25 mouse cellular contexts compared by ENCODE assay signal in genomic region chr8:86540376-86540775, GRCm38 (mm10). TPM values are rescaled to one million over a fixed set of nuclear protein-coding genes. Genes with fewer than 3 reads are reported as not detected.
DNase-seq lines count a peak whose midpoint lies in the region; ATAC-seq and TF ChIP-seq lines count a peak whose summit lies in the region.
"Had no signal": no experiment of that assay in that cellular context is flagged by ENCODE, and none has a peak within 500 bp of the region (broad histone marks: within the 10 kb centered on the region; RNA-seq: fewer than 3 reads in every experiment).

No protein-coding gene starts in this region.

- no peak for TF ChIP-seq CTCF in Patski (IDR thresholded peaks at IDR 0.05)

- in situ Hi-C loops in Patski (cut with MboI; ENCODE audit: low pct_unique_long_range_greater_than_20kb), result no loop called here

- POLR2A ChIA-PET in Patski (lab: Charles Lee), result no interaction called here

- no peaks in the 10 kb centered on the region for H3K27me3 ChIP-seq in Patski

- DNase-seq in 3T3-L1 (ENCODE audit: low read depth, low spot score) (peak; percentile 71), NIH3T3 (ENCODE audit: low read depth) (peak; percentile 13), Patski (ENCODE audit: low read depth, low spot score) (no peak)
- peak; percentile 64 for DNase-seq in Muller cell, postnatal 12 days (ENCODE audit: inconsistent ontology term)
- no peak for DNase-seq in gastrocnemius, adult 8-10 months (ENCODE audit: low spot score in 2 of 2)
- DNase-seq in B cell, adult 2 months, result no peak
- DNase-seq in cerebellum, postnatal 10 days, result no peak
- no peak for DNase-seq in thymus, postnatal 36 days
- DNase-seq: adrenal gland, adult 2 months; adrenal gland, adult 8-10 months; adrenal gland, postnatal 10 days; adrenal gland, postnatal 14 days; adrenal gland, postnatal 25 days; adrenal gland, postnatal 36 days; cerebellum, adult 11 months; cerebellum, adult 11-12 months; cerebellum, adult 8-10 months; cerebellum, adult 9-10 months; cerebellum, adult 9-11 months had no signal

- CTCF ChIA-PET in Patski (lab: Charles Lee), result interaction anchor here (1.4 to 6.6 kb wide), 2 partner anchors 42 to 840 kb away, joined by 3 to 66 read pairs; partner anchors contain the start of gene Neto2

- ATAC-seq in Patski, result peak; percentile 20
- ATAC-seq: activated CD4-positive, CD25-positive, alpha-beta regulatory T cell, adult 4 months; CD4-positive, CD25-positive, alpha-beta regulatory T cell, adult 4 months had no signal

RNA-seq across cellular contexts. Expression of gene Abcc12, which starts 40.1 kb away (rescaled TPM):
- polyA plus RNA-seq in Patski (2021), result 0.03 TPM
- under 1 TPM in 1 of 4 experiments, not detected in 3; 0.05 TPM for total RNA-seq in gastrocnemius, adult 8-10 months (2022)
- total RNA-seq: adrenal gland, adult 18-20 months; adrenal gland, adult 2 months; adrenal gland, postnatal 25 days; adrenal gland, postnatal 36 days; CH12.LX; MEL had no signal
- polyA plus RNA-seq: activated CD4-positive, CD25-positive, alpha-beta regulatory T cell, adult 4 months; C2C12; CD4-positive, CD25-positive, alpha-beta regulatory T cell, adult 4 months had no signal

Comparison
In these comparisons a context has a peak if more than half of its experiments do, and no peak if none do; other contexts are left out.
1. DNase-seq: peak in 3T3-L1 (single experiment), Muller cell, postnatal 12 days (single experiment) and NIH3T3 (single experiment); none in Patski (single experiment), gastrocnemius, adult 8-10 months (0 of 2), B cell, adult 2 months (0 of 2), cerebellum, postnatal 10 days (0 of 2) and thymus, postnatal 36 days (0 of 2).